Mouse (Mus musculus) right cerebral cortex, adult 18-20 months (tissue): ENCODE results near the gene Lama5.
"Not testable (repeated sequence)": the region's sequence is repeated elsewhere in the genome, so short reads cannot be mapped to it uniquely, and the experiment has no call there.

Experiments
- DNase-seq: peaks from one replicate; pipeline ENCODE4 v3.0.0; 2022; ENCODE audit warnings: mixed read lengths

The Lama5 gene

DNA sequence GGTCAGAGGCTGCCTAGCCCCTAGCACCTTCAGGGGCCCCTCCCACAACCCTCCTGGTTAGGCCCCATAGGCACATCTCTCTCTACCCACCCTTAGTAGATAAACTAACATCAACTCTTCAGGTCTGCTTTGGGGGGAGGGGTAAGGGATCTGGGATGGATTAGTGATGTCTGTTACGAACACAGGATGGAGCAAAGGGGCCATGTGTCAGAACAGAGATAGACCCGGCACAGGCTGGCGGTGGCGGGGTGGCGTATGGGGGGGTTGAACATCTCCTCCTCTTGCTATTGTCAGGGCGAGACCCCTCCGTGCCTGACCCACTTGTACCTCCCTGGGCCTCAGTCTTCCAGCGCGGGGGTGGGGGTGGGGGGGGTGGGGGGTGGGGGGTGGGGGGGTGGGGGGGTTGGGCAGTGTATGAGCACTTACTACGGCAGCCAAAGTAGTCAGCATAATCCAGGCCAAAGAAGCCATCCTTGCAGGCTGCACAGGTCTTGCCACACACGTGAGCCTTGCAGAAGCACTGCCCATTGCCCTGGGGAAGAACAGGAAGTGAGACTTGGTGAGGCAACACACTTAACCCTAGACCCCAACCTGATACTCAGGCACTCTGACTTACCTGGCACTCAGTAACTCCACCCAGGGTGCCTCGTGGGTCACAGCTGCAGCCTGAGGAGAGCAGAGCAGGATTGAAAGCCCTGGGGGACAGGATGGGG is 28.9 kb downstream of the Lama5 start:
- no peak for DNase-seq

- DNase-seq: no peak
Measured at GRCm38 (mm10) chr2:180187362-180187761, 38.3 kb downstream of the Lama5 start.

DNA sequence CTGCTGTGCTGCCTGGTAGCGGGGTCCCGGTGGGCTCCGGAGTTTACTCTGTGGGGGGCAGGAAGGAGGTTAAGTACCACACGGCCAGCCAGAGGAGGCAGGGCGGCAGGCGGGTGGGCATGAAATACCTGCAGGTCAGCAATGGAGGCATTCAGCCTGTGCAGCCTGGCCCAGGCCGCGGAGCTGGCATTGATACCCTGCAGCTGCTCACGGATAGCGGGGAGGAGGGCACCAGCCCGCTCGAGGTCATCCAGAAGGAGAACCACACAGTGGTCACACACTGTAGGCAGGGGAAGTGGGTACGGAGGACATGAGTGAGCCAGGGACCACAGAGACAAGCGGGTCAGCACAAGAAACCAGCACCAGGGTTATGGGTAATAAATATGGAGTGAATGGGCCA is 40.0 kb downstream of the Lama5 start:
- no peak for DNase-seq

- no peak for DNase-seq
Measured at GRCm38 (mm10) chr2:180184752-180185109, 40.9 kb downstream of the Lama5 start.

GRCm38 (mm10) chr2:180184011-180184751 is 41.5 kb downstream of the Lama5 start:
- DNase-seq: no peak

DNA sequence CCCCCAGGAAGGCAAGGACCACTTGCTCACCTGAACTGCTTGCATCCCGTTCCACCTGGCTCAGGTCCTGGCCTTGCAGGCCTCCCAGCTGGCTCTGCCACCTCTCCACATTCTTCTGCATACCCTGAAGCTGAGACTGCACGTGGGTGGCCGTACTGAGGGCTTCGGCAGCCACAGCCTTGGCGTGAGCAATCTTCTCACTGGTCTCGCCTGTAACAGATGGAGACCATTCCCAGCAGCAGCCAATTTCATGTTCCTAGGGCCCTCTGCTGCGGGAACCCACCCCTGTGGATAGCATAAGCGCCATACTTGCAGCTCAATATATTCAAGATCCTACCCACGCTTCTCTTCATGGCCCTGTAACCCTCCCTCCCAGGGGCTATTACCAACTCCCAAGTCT is 44.1 kb downstream of the Lama5 start:
- peak; percentile 32 for DNase-seq

GRCm38 (mm10) chr2:180175725-180176124 is 49.9 kb downstream of the Lama5 start:
- no peak for DNase-seq

DNA sequence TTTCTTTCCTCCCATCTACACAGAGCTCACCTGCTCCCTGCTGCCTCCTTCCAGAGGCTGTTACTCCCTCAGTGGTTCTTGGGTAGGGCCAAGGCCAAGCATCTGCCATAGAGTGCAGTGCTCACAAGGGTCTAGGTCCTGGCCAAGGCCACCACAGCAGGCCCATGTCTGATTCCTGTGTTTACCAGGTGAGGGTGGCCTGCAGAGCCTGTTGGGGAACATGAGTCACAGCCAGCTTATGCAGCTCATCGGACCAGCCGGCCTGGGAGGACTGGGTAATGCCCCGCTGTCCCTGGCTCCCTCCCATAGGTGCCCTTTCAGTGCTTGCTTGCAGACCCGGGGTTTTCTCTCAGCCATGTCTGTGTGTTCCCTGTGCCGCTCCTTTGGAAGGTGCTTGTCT is 51.5 kb downstream of the Lama5 start:
- DNase-seq: no peak

DNA sequence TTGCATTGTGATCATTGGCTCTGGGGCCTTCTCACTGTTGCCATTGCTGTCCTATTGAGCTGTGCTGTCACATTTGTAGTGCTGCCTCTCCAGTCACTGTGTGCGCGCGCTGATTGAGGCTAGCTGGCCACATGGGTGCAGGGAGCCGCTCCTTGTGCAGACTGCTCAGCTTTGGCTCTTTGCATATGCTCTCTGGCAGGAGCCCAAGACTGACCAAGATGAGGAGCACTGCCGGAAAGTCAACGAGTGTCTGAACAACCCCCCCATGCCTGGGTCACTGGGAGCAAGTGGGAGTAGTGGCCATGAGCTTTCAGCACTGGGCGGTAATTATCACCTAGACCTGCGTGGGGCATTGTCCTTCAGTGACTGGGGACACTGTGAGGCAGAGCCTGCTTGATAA is 51.9 kb downstream of the Lama5 start:
- not testable (repeated sequence) for DNase-seq

GRCm38 (mm10) chr2:180173163-180173562 is 52.5 kb downstream of the Lama5 start:
- DNase-seq: no peak

- DNase-seq: no peak
Measured at GRCm38 (mm10) chr2:180172152-180172551, 53.5 kb downstream of the Lama5 start.

DNA sequence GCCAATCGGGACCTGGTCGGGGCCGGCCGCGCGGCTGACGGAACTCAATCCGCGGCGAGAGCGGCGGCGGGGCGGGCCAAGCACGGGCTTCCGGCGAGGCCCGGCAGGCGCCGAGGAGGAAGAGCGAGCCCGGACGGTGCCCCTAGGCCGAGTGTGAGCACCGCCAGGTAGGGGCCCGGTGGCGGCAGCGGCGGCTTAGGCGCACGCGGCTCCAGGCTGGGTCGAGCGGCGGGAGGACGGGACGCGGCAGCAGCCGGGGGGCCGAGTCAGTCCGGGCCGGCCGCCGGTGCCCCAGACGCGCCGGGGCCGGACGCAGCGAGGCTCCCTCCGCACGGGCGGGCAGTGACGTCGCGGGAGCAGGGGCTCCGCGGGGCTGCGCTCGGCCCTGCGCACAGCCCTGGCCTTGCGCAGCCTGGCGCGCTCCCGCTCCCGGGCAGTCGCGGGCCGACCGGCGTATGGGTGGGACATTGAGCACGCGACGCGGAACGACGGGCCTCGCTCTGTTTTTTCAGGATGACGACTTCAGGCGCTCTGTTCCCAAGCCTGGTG is 54.1 kb downstream of the Lama5 start:
- no peak for DNase-seq

DNA sequence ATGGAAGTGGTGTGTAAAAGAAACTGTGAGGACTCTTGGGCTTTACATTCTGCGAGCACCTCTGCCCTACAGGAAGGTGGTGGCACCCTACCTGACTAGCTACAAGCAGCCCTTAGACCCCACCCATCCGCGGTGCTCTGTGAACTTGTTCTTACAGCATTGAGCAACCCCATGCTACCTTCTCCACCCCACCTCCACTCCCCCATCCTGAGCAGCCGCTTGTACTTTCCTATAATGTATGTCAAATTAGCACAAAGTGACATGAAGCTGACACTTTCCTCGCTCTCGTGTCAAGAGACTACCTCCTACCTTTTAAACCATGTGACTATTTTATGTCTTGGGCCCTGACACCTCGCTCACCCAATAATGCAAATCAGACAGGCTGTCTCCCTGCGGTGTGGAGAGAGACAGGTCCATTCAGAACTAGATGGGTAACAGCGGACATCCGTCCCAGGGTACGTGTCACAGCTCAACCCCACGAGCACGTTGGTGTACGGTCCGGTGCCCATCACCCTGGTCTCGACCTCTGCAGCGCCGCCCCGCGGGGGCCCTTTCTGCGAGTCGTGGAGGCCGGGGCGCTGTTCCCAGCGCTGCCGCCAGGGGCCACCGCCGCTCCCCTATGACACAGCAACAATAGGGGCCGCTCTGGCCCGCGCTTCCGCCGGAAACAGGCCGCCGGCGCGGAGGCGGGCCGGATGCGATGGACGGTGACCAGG is 54.7 kb downstream of the Lama5 start, which contains the start of gene Adrm1:
TSS of gene Adrm1 (plus strand) at position 680 of the 716 bp plus-strand sequence.
- DNase-seq: peak; percentile 98

DNA sequence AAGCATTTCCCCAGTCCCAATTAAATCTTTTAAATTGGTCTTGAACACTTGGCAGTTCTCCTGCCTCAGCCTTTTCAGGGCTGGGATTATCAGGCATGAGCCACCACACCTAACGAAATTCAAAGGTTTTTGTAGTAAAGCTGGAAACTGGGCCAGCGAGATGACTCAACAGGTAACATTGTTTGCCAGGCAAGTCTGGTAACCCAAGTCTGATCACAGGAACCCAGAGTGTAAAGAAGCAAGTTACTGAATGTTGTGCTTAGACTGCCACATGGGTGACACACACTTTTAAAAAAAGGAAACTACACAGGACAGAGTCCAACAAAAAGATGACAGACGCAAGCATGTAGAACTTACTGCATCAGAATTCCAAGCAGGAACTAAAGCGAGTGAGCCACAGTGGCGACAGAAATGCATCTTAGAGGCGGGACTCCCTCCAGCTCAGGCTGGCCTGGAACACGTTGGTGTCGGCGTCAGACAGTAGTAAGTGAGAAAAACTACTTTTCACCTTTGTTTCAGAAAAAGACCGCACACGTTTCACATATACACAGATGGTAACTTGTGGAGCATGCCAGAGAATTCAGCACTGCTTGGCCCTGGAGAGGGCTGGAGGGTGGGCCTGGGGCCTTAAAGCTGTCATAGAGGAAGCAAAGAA is 55.4 kb downstream of the Lama5 start:
- DNase-seq: peak; percentile 29

GRCm38 (mm10) chr2:180166869-180167268 is 58.8 kb downstream of the Lama5 start:
- no peak for DNase-seq

GRCm38 (mm10) chr2:180165855-180166254 is 59.8 kb downstream of the Lama5 start:
- DNase-seq: no peak

- no peak for DNase-seq
Measured at GRCm38 (mm10) chr2:180158627-180159026, 67.0 kb downstream of the Lama5 start.

DNA sequence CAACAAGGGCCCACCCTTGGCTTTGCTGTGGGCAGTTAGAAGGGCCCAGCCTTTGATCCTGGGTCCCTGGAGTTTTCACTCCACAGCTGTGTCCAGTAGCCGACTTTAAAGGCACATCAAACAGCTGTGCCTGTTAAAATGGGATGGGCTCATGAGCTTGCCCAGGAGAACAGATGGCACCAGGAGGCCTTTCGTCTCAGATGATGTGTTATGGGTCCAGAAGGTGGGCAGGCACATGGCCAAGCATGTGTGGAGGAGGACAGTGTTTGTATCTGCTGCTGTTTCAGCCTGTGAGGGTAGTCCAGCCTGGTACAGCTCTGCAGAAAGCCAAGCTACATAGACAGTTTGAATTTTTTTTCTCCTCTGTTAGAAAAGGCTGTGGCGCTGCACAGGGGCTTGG is 70.9 kb downstream of the Lama5 start:
- DNase-seq: peak; percentile 73

- no peak for DNase-seq
Measured at GRCm38 (mm10) chr2:180148551-180148950, 77.1 kb downstream of the Lama5 start.

DNA sequence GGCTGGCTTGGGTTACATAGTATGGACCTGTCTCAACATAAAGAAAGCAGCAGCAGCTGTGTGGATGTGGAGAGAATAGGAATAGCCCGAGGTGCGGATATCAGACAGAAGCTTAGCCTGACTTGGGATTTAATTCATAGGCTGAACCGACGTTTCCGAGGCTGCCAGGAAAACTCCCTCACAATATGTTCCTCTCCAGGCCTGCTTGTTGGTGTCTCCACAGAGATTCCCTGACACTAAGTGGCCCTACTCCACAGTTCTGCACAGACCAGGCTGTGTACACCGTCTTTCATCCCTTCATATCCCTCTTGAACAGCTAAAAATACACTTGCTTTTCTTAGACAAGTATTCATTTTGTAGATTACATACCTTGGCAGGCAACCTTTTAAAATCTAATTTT is 78.3 kb downstream of the Lama5 start:
- peak; percentile 30 for DNase-seq

- no peak for DNase-seq
Measured at GRCm38 (mm10) chr2:180146091-180146490, 79.6 kb downstream of the Lama5 start.

- no peak for DNase-seq
Measured at GRCm38 (mm10) chr2:180135414-180135813, 90.2 kb downstream of the Lama5 start.

- DNase-seq: no peak
Measured at GRCm38 (mm10) chr2:180133911-180134310, 91.7 kb downstream of the Lama5 start.
